Mouse (Mus musculus): Measurements from ENCODE around the gene Rnf24. TPM values are rescaled to one million over a fixed set of nuclear protein-coding genes. Genes with fewer than 3 reads are reported as not detected.
"Not testable (repeated sequence)": the region's sequence is repeated elsewhere in the genome, so short reads cannot be mapped to it uniquely, and the experiment has no call there.

Gene Rnf24
- polyA plus RNA-seq, 1 experiment from 2014 or later = 4.4 TPM

- 70% methylated on average over 2 of the region's 2 CpGs for WGBS
- ATAC-seq (ENCODE audit: borderline replicate concordance, extremely low read depth, low FRiP score, low TSS enrichment) = no peak
- H3K9me3 ChIP-seq = no peaks in the 10 kb centered on the region
Observed at GRCm38 (mm10) chr2:131300485-131300884, 52.2 kb downstream of the Rnf24 start.

GRCm38 (mm10) chr2:131298674-131299073 lies 54.0 kb downstream of the Rnf24 start:
- WGBS = 76% methylated on average over 7 of the region's 7 CpGs
- H3K27me3 ChIP-seq; ATAC-seq (ENCODE audit: borderline replicate concordance, extremely low read depth, low FRiP score, low TSS enrichment); H3K9me3 ChIP-seq; H3K4me1 ChIP-seq; H3K27ac ChIP-seq; H3K9ac ChIP-seq; H3K4me3 ChIP-seq; H3K4me2 ChIP-seq: not testable (repeated sequence)
- peaks cover 55% of the 10 kb centered on the region for H3K36me3 ChIP-seq

More at GRCm38 (mm10) chr2:131300485-131300884, 52.2 kb downstream of the Rnf24 start:
- Histone ChIP-seq H3K27ac (no peak overlapping the region), H3K27me3 (no peaks in the 10 kb centered on the region), H3K36me3 (peaks cover 38% of the 10 kb centered on the region), H3K4me1 (no peaks in the 10 kb centered on the region), H3K4me3 (no peak overlapping the region), H3K4me2 (no peak overlapping the region), H3K9ac (no peak overlapping the region)

- no peak for ATAC-seq (ENCODE audit: borderline replicate concordance, extremely low read depth, low FRiP score, low TSS enrichment)
- Histone ChIP-seq H3K4me3 (no peak overlapping the region), H3K36me3 (peaks cover 62% of the 10 kb centered on the region), H3K9me3 (no peaks in the 10 kb centered on the region), H3K4me1 (no peaks in the 10 kb centered on the region), H3K27me3 (no peaks in the 10 kb centered on the region), H3K4me2 (no peak overlapping the region), H3K27ac (no peak overlapping the region), H3K9ac (no peak overlapping the region)
- whole genome bisulfite sequencing = 84% methylated on average over 2 of the region's 2 CpGs
Observed at GRCm38 (mm10) chr2:131296746-131297261, 55.9 kb downstream of the Rnf24 start.

- Histone ChIP-seq H3K36me3 (peaks cover 64% of the 10 kb centered on the region), H3K4me3 (no peak overlapping the region), H3K27me3 (no peaks in the 10 kb centered on the region), H3K9me3 (no peaks in the 10 kb centered on the region), H3K4me2 (no peak overlapping the region), H3K9ac (no peak overlapping the region), H3K27ac (no peak overlapping the region), H3K4me1 (no peaks in the 10 kb centered on the region)
- ATAC-seq (ENCODE audit: borderline replicate concordance, extremely low read depth, low FRiP score, low TSS enrichment) = no peak
Observed at GRCm38 (mm10) chr2:131290669-131291068, 62.0 kb downstream of the Rnf24 start.

GRCm38 (mm10) chr2:131286276-131286675 lies 66.4 kb downstream of the Rnf24 start:
- no peak overlapping the region for H3K4me3 ChIP-seq
- H3K36me3 ChIP-seq = peaks cover 47% of the 10 kb centered on the region
- ATAC-seq (ENCODE audit: borderline replicate concordance, extremely low read depth, low FRiP score, low TSS enrichment) = no peak
- no peak overlapping the region for H3K4me2 ChIP-seq
- no peaks in the 10 kb centered on the region for H3K27me3 ChIP-seq
- H3K27ac ChIP-seq = no peak overlapping the region
- no peak overlapping the region for H3K9ac ChIP-seq
- H3K9me3 ChIP-seq = no peaks in the 10 kb centered on the region
- WGBS = 83% methylated on average over 1 of the region's 1 CpGs
- no peaks in the 10 kb centered on the region for H3K4me1 ChIP-seq

- WGBS = 80% methylated on average over 1 of the region's 1 CpGs
- Histone ChIP-seq H3K27ac (no peak overlapping the region), H3K9me3 (no peaks in the 10 kb centered on the region), H3K9ac (no peak overlapping the region), H3K4me3 (no peak overlapping the region), H3K4me1 (no peaks in the 10 kb centered on the region), H3K36me3 (peaks cover 60% of the 10 kb centered on the region), H3K27me3 (no peaks in the 10 kb centered on the region), H3K4me2 (no peak overlapping the region)
- no peak for ATAC-seq (ENCODE audit: borderline replicate concordance, extremely low read depth, low FRiP score, low TSS enrichment)
Observed at GRCm38 (mm10) chr2:131281596-131281995, 71.1 kb downstream of the Rnf24 start.

GRCm38 (mm10) chr2:131276722-131277121 lies 76.0 kb downstream of the Rnf24 start:
- ATAC-seq (ENCODE audit: borderline replicate concordance, extremely low read depth, low FRiP score, low TSS enrichment) = no peak

GRCm38 (mm10) chr2:131275493-131275892 lies 77.2 kb downstream of the Rnf24 start:
- H3K9ac ChIP-seq = no peak overlapping the region
- H3K4me2 ChIP-seq = no peak overlapping the region
- H3K4me3 ChIP-seq = no peak overlapping the region
- no peaks in the 10 kb centered on the region for H3K9me3 ChIP-seq
- no peaks in the 10 kb centered on the region for H3K4me1 ChIP-seq
- no peaks in the 10 kb centered on the region for H3K27me3 ChIP-seq
- 94% methylated on average over 3 of the region's 3 CpGs for WGBS
- no peak for ATAC-seq (ENCODE audit: borderline replicate concordance, extremely low read depth, low FRiP score, low TSS enrichment)
- H3K36me3 ChIP-seq = peaks cover 55% of the 10 kb centered on the region
- no peak overlapping the region for H3K27ac ChIP-seq

More at GRCm38 (mm10) chr2:131276722-131277121, 76.0 kb downstream of the Rnf24 start:
- no peak overlapping the region for H3K27ac ChIP-seq
- WGBS = 86% methylated on average over 5 of the region's 5 CpGs
- H3K9me3 ChIP-seq = no peaks in the 10 kb centered on the region
- H3K4me2 ChIP-seq = no peak overlapping the region
- no peak overlapping the region for H3K4me3 ChIP-seq
- no peaks in the 10 kb centered on the region for H3K27me3 ChIP-seq
- H3K9ac ChIP-seq = no peak overlapping the region
- peaks cover 65% of the 10 kb centered on the region for H3K36me3 ChIP-seq
- H3K4me1 ChIP-seq = no peaks in the 10 kb centered on the region

- WGBS = 69% methylated on average over 2 of the region's 2 CpGs
- ATAC-seq (ENCODE audit: borderline replicate concordance, extremely low read depth, low FRiP score, low TSS enrichment) = no peak
- Histone ChIP-seq H3K9ac (no peak overlapping the region), H3K27me3 (no peaks in the 10 kb centered on the region), H3K4me1 (peaks cover 36% of the 10 kb centered on the region), H3K27ac (no peak overlapping the region), H3K36me3 (no peaks in the 10 kb centered on the region), H3K4me2 (no peak overlapping the region), H3K4me3 (no peak overlapping the region), H3K9me3 (no peaks in the 10 kb centered on the region)
Observed at GRCm38 (mm10) chr2:131265056-131265455, 87.6 kb downstream of the Rnf24 start.

- Histone ChIP-seq H3K27me3 (no peaks in the 10 kb centered on the region), H3K4me1 (peaks cover 36% of the 10 kb centered on the region), H3K27ac (no peak overlapping the region), H3K4me2 (peak overlapping the region; percentile 66), H3K36me3 (no peaks in the 10 kb centered on the region), H3K9ac (no peak overlapping the region), H3K9me3 (no peaks in the 10 kb centered on the region), H3K4me3 (peak overlapping the region; percentile 84)
- WGBS = 66% methylated on average over 6 of the region's 6 CpGs
- ATAC-seq (ENCODE audit: borderline replicate concordance, extremely low read depth, low FRiP score, low TSS enrichment) = no peak
Observed at GRCm38 (mm10) chr2:131264027-131264426, 88.7 kb downstream of the Rnf24 start.

GRCm38 (mm10) chr2:131262680-131263670 lies 89.7 kb downstream of the Rnf24 start:
- peak overlapping the region; percentile 98 for H3K9ac ChIP-seq
- peak overlapping the region; percentile 100 for H3K27ac ChIP-seq
- no peaks in the 10 kb centered on the region for H3K9me3 ChIP-seq
- peak overlapping the region; percentile 84 for H3K4me3 ChIP-seq
- H3K27me3 ChIP-seq = no peaks in the 10 kb centered on the region
- no peaks in the 10 kb centered on the region for H3K36me3 ChIP-seq
- peaks cover 36% of the 10 kb centered on the region for H3K4me1 ChIP-seq
- ATAC-seq (ENCODE audit: borderline replicate concordance, extremely low read depth, low FRiP score, low TSS enrichment) = peak; percentile 84
- H3K4me2 ChIP-seq = peak overlapping the region; percentile 66
- WGBS = under 1% methylated on average over 49 of the region's 59 CpGs

GRCm38 (mm10) chr2:131262213-131262672 lies 90.4 kb downstream of the Rnf24 start, which contains the start of gene Pank2:
Gene Pank2, plus strand, starts transcription at chr2:131262495.
- 1% methylated on average over 48 of the region's 49 CpGs for WGBS
- Histone ChIP-seq H3K36me3 (no peaks in the 10 kb centered on the region), H3K4me1 (peaks cover 36% of the 10 kb centered on the region), H3K4me2 (peak within 1 kb of the TSS; percentile 66), H3K9ac (peak within 1 kb of the TSS; percentile 98), H3K4me3 (peak within 1 kb of the TSS; percentile 84), H3K9me3 (no peaks in the 10 kb centered on the region), H3K27ac (peak within 1 kb of the TSS; percentile 100), H3K27me3 (no peaks in the 10 kb centered on the region)
- ATAC-seq (ENCODE audit: borderline replicate concordance, extremely low read depth, low FRiP score, low TSS enrichment) = peak; percentile 99
